In genomic region chr19:6047154-6047898, GRCm38 (mm10) we compare ENCODE assay signal across 8 mouse cellular contexts. TPM values are rescaled to one million over a fixed set of nuclear protein-coding genes. Genes with fewer than 3 reads are reported as not detected.
A peak's percentile ranks its signal among the peaks of the same experiment; 100 is the strongest.
DNase-seq lines count a peak whose midpoint lies in the region; ATAC-seq and TF ChIP-seq lines count a peak whose summit lies in the region.

No protein-coding gene starts in this region.

- H3K9me3 ChIP-seq in hindbrain, postnatal 0 days (ENCODE audit: low read length): no peaks in the 10 kb centered on the region

- peaks cover 16% of the 10 kb centered on the region for H3K79me2 ChIP-seq in myocyte (ENCODE audit: control insufficient read depth, insufficient read depth)

- H3K27me3 ChIP-seq in cerebellum, adult 2 months (ENCODE audit: control insufficient read depth, insufficient read depth, low read length): no peaks in the 10 kb centered on the region
- H3K27me3 ChIP-seq in spleen, adult 2 months (ENCODE audit: control insufficient read depth, insufficient read depth, low read length): no peaks in the 10 kb centered on the region
- H3K27me3 ChIP-seq in hindbrain, postnatal 0 days (ENCODE audit: insufficient read depth, low read length): no peaks in the 10 kb centered on the region
- no peaks in the 10 kb centered on the region for H3K27me3 ChIP-seq in myocyte (ENCODE audit: control insufficient read depth, insufficient read depth, insufficient read length)

- ATAC-seq in hindbrain, postnatal 0 days: peak; percentile 15; the same call in 1 of the 2 replicates
- ATAC-seq in monocyte, adult 5-6 weeks (replicated peaks; ENCODE audit: insufficient number of reproducible peaks, low FRiP score, low TSS enrichment, poor library complexity, severe bottlenecking): no peak

- peak overlapping the region; percentile 46 for H3ac ChIP-seq in myocyte (ENCODE audit: control insufficient read depth, insufficient read length)

- TF ChIP-seq CTCF in cerebellum, adult 2 months (IDR thresholded peaks at IDR 0.05; ENCODE audit: borderline replicate concordance, insufficient read depth, low read depth, low read length): no peak
- TF ChIP-seq CTCF in spleen, adult 2 months (IDR thresholded peaks at IDR 0.05; ENCODE audit: extremely low read depth, insufficient read depth, insufficient read length, insufficient replicate concordance): no peak
- peak; percentile 26; the same call in 1 of the 2 replicates for TF ChIP-seq CTCF in hindbrain, postnatal 0 days (IDR thresholded peaks at IDR 0.05; ENCODE audit: low read depth)

- no peak for DNase-seq in cerebellum, adult 2 months
- DNase-seq in cerebellum, postnatal 14 days: no peak
- no peak for DNase-seq in spleen, adult 2 months (ENCODE audit: low read depth in 1 of 2, low spot score in 2 of 2)
- DNase-seq in spleen, adult 12 weeks (ENCODE audit: low spot score): no peak
- DNase-seq in hindbrain, postnatal 0 days (ENCODE audit: low spot score): no peak
- DNase-seq in retina, embryonic 14.5 days (ENCODE audit: low spot score): no peak

- peak overlapping the region; percentile 87 for H3K4me3 ChIP-seq in cerebellum, adult 2 months (replicated peaks; ENCODE audit: insufficient read depth, low read depth, low read length)
- peak overlapping the region; percentile 97 for H3K4me3 ChIP-seq in spleen, adult 2 months (ENCODE audit: extremely low read depth, insufficient read depth, insufficient read length)
- H3K4me3 ChIP-seq in hindbrain, postnatal 0 days (ENCODE audit: low read length): peak overlapping the region; percentile 87
- H3K4me3 ChIP-seq in myocyte: peak overlapping the region; percentile 94

- H3K4me2 ChIP-seq in hindbrain, postnatal 0 days (ENCODE audit: low read depth, low read length): peak overlapping the region; percentile 97
- H3K4me2 ChIP-seq in myocyte (ENCODE audit: low read depth): peak overlapping the region; percentile 95

- TF ChIP-seq POLR2A in cerebellum, adult 2 months (IDR thresholded peaks at IDR 0.05; ENCODE audit: borderline replicate concordance, insufficient read depth, low read length): no peak
- no peak for TF ChIP-seq POLR2A in spleen, adult 2 months (IDR thresholded peaks at IDR 0.05; ENCODE audit: low read depth, low read length)
- TF ChIP-seq POLR2A in myocyte (IDR thresholded peaks at IDR 0.05; ENCODE audit: insufficient read length, low read depth): no peak

- WGBS in cerebellum, adult 2 months: 1% methylated on average over 41 of the region's 44 CpGs
- WGBS in spleen, adult 2 months: 1% methylated on average over 41 of the region's 44 CpGs
- WGBS in hindbrain, postnatal 0 days: 2% methylated on average over 43 of the region's 44 CpGs

- peak overlapping the region; percentile 74 for H3K9ac ChIP-seq in hindbrain, postnatal 0 days (replicated peaks; ENCODE audit: low read length)

- peaks cover 38% of the 10 kb centered on the region for H3K36me3 ChIP-seq in spleen, adult 2 months (ENCODE audit: control insufficient read depth, insufficient read depth, low read length)
- peaks cover 39% of the 10 kb centered on the region for H3K36me3 ChIP-seq in hindbrain, postnatal 0 days (ENCODE audit: insufficient read depth, low read length)
- peaks cover 14% of the 10 kb centered on the region for H3K36me3 ChIP-seq in myocyte (ENCODE audit: control insufficient read depth, insufficient read depth)

- H3K4me1 ChIP-seq in cerebellum, adult 2 months (ENCODE audit: control insufficient read depth, insufficient read depth, low read length): no peaks in the 10 kb centered on the region; the same call in 1 of the 2 replicates
- H3K4me1 ChIP-seq in spleen, adult 2 months (ENCODE audit: control insufficient read depth, insufficient read depth, insufficient read length): peaks cover 18% of the 10 kb centered on the region
- peaks cover 13% of the 10 kb centered on the region for H3K4me1 ChIP-seq in hindbrain, postnatal 0 days (ENCODE audit: insufficient read depth, low read length)

- H3K27ac ChIP-seq in cerebellum, adult 2 months (ENCODE audit: insufficient read depth, low read length): peak overlapping the region; percentile 64; the same call in 1 of the 2 replicates
- H3K27ac ChIP-seq in spleen, adult 2 months (ENCODE audit: insufficient read depth, low read length): peak overlapping the region; percentile 100
- H3K27ac ChIP-seq in hindbrain, postnatal 0 days: peak overlapping the region; percentile 99

TF ChIP-seq in myocyte, 11 proteins besides CTCF, POLR2A, EP300 and RAD21:
- peak; percentile 81 for TF ChIP-seq POLR2AphosphoS2 (IDR thresholded peaks at IDR 0.05; ENCODE audit: insufficient read length, low read depth)
- TF ChIP-seq MYOD1 (IDR thresholded peaks at IDR 0.05; ENCODE audit: control insufficient read depth in 1 of 3, insufficient read length in 2 of 3, low read depth in 2 of 3): peak in 2 of 3 experiments; percentile 41 to 73
- TF ChIP-seq MYOG (IDR thresholded peaks at IDR 0.05; ENCODE audit: control insufficient read depth in 1 of 3, insufficient read depth in 1 of 3, insufficient read length in 2 of 3, low read depth in 2 of 3): peak in 2 of 3 experiments; percentile 48 to 73
- no peak for TF ChIP-seq MAX (IDR thresholded peaks at IDR 0.05; ENCODE audit: low read depth)

RNA-seq across cellular contexts. Expression of gene Syvn1, which starts 0.9 kb away (rescaled TPM):
- 34.5 and 34.8 TPM in 2 replicates for polyA plus RNA-seq in cerebellum, adult 2 months (2012; rRNA removed)
- polyA plus RNA-seq in spleen, adult 2 months (2012; rRNA removed): 108 and 124 TPM in 2 replicates
- 27.6 and 34.1 TPM in 2 replicates for total RNA-seq in hindbrain, postnatal 0 days (2014; rRNA removed)
- 26.8 and 29.8 TPM in 2 replicates for polyA plus RNA-seq in hindbrain, postnatal 0 days (2015; fragmentation: Nextera tagmentation; extraction: Ambion mirVana)
- polyA plus RNA-seq in myocyte (2012; fragmentation: generic; extraction: Trizol): 24.3 TPM
- 7.7 to 16.8 TPM (median 11.2 TPM) in 3 replicates for total RNA-seq in monocyte, adult 5-6 weeks (2017)

RNA-seq across cellular contexts. Expression of gene Mrpl49, which starts 10.3 kb away (rescaled TPM):
- polyA plus RNA-seq in cerebellum, adult 2 months (2012; rRNA removed): 48.7 and 51.5 TPM in 2 replicates
- polyA plus RNA-seq in spleen, adult 2 months (2012; rRNA removed): 11.0 TPM in 2 replicates
- 34.4 and 36.2 TPM in 2 replicates for total RNA-seq in hindbrain, postnatal 0 days (2014; rRNA removed)
- 52.4 and 54.9 TPM in 2 replicates for polyA plus RNA-seq in hindbrain, postnatal 0 days (2015; fragmentation: Nextera tagmentation; extraction: Ambion mirVana)
- polyA plus RNA-seq in myocyte (2012; fragmentation: generic; extraction: Trizol): 43.0 TPM
- 10.1 to 30.8 TPM (median 29.6 TPM) in 3 replicates for total RNA-seq in monocyte, adult 5-6 weeks (2017)

RNA-seq across cellular contexts. Expression of gene Fau, which starts 10.3 kb away (rescaled TPM):
- polyA plus RNA-seq in cerebellum, adult 2 months (2012; rRNA removed): 792 and 828 TPM in 2 replicates
- polyA plus RNA-seq in spleen, adult 2 months (2012; rRNA removed): 1,884 and 3,019 TPM in 2 replicates
- 558 and 787 TPM in 2 replicates for total RNA-seq in hindbrain, postnatal 0 days (2014; rRNA removed)
- polyA plus RNA-seq in hindbrain, postnatal 0 days (2015; fragmentation: Nextera tagmentation; extraction: Ambion mirVana): 668 TPM in 2 replicates
- 2,772 TPM for polyA plus RNA-seq in myocyte (2012; fragmentation: generic; extraction: Trizol)
- 2,354 to 3,035 TPM (median 2,719 TPM) in 3 replicates for total RNA-seq in monocyte, adult 5-6 weeks (2017)

RNA-seq across cellular contexts. Expression of gene Znhit2, which starts 13.7 kb away (rescaled TPM):
- polyA plus RNA-seq in cerebellum, adult 2 months (2012; rRNA removed): 50.8 and 51.5 TPM in 2 replicates
- polyA plus RNA-seq in spleen, adult 2 months (2012; rRNA removed): 38.5 and 61.3 TPM in 2 replicates
- total RNA-seq in hindbrain, postnatal 0 days (2014; rRNA removed): 76.0 and 97.3 TPM in 2 replicates
- polyA plus RNA-seq in hindbrain, postnatal 0 days (2015; fragmentation: Nextera tagmentation; extraction: Ambion mirVana): 43.2 and 46.3 TPM in 2 replicates
- 44.3 TPM for polyA plus RNA-seq in myocyte (2012; fragmentation: generic; extraction: Trizol)
- 4.8 to 9.3 TPM (median 8.4 TPM) in 3 replicates for total RNA-seq in monocyte, adult 5-6 weeks (2017)

RNA-seq across cellular contexts. Expression of gene Tm7sf2, which starts 20.8 kb away (rescaled TPM):
- polyA plus RNA-seq in cerebellum, adult 2 months (2012; rRNA removed): 50.8 and 51.6 TPM in 2 replicates
- 14.0 and 23.4 TPM in 2 replicates for polyA plus RNA-seq in spleen, adult 2 months (2012; rRNA removed)
- 122 and 123 TPM in 2 replicates for total RNA-seq in hindbrain, postnatal 0 days (2014; rRNA removed)
- 57.7 and 64.2 TPM in 2 replicates for polyA plus RNA-seq in hindbrain, postnatal 0 days (2015; fragmentation: Nextera tagmentation; extraction: Ambion mirVana)
- 37.1 TPM for polyA plus RNA-seq in myocyte (2012; fragmentation: generic; extraction: Trizol)
- 5.5 to 18.5 TPM (median 8.9 TPM) in 3 replicates for total RNA-seq in monocyte, adult 5-6 weeks (2017)
